Mouse (Mus musculus): ENCODE measurements around the gene Bcap29.
"Not testable (repeated sequence)": the region's sequence is repeated elsewhere in the genome, so short reads cannot be mapped to it uniquely, and the experiment has no call there.

Gene Bcap29

GRCm38 (mm10) chr12:31634343-31635239 lies at the start of gene Bcap29:
TSS of gene Bcap29 (minus strand) at chr12:31634658.
- DNase-seq (ENCODE audit: low read depth) = peak; percentile 50

- DNase-seq (ENCODE audit: low read depth) = no peak
Measured at GRCm38 (mm10) chr12:31667187-31667586, 32.7 kb upstream of the Bcap29 start.

GRCm38 (mm10) chr12:31665999-31666398 lies 31.5 kb upstream of the Bcap29 start:
- no peak for DNase-seq (ENCODE audit: low read depth)

GRCm38 (mm10) chr12:31656841-31657240 lies 22.4 kb upstream of the Bcap29 start:
- DNase-seq (ENCODE audit: low read depth) = no peak

- DNase-seq (ENCODE audit: low read depth) = peak; percentile 35
Measured at GRCm38 (mm10) chr12:31654965-31655477, 20.6 kb upstream of the Bcap29 start.

GRCm38 (mm10) chr12:31654197-31654964 lies 19.9 kb upstream of the Bcap29 start, which contains the start of the genes Dus4l and Cog5:
TSS of gene Dus4l (minus strand) at chr12:31654826.
TSS of gene Cog5 (plus strand) at chr12:31654869.
- DNase-seq (ENCODE audit: low read depth) = peak; percentile 86

- DNase-seq (ENCODE audit: low read depth) = no peak
Measured at GRCm38 (mm10) chr12:31653611-31654010, 19.2 kb upstream of the Bcap29 start.

- no peak for DNase-seq (ENCODE audit: low read depth)
Measured at GRCm38 (mm10) chr12:31635240-31635607, 766 bp upstream of the Bcap29 start.

GRCm38 (mm10) chr12:31633970-31634342 lies 502 bp downstream of the Bcap29 start:
- peak; percentile 40 for DNase-seq (ENCODE audit: low read depth)

- DNase-seq (ENCODE audit: low read depth) = not testable (repeated sequence)
Measured at GRCm38 (mm10) chr12:31628396-31628795, 6.1 kb downstream of the Bcap29 start.

- DNase-seq (ENCODE audit: low read depth) = no peak
Measured at GRCm38 (mm10) chr12:31625016-31625415, 9.4 kb downstream of the Bcap29 start.

GRCm38 (mm10) chr12:31620106-31620505 lies 14.4 kb downstream of the Bcap29 start:
- no peak for DNase-seq (ENCODE audit: low read depth)

GRCm38 (mm10) chr12:31613353-31613752 lies 21.1 kb downstream of the Bcap29 start:
- DNase-seq (ENCODE audit: low read depth) = no peak

- DNase-seq (ENCODE audit: low read depth) = no peak
Measured at GRCm38 (mm10) chr12:31608138-31608537, 26.3 kb downstream of the Bcap29 start.

- no peak for DNase-seq (ENCODE audit: low read depth)
Measured at GRCm38 (mm10) chr12:31604894-31605293, 29.6 kb downstream of the Bcap29 start.

- no peak for DNase-seq (ENCODE audit: low read depth)
Measured at GRCm38 (mm10) chr12:31603586-31603985, 30.9 kb downstream of the Bcap29 start.

- DNase-seq (ENCODE audit: low read depth) = no peak
Measured at GRCm38 (mm10) chr12:31594296-31594695, 40.2 kb downstream of the Bcap29 start.

- no peak for DNase-seq (ENCODE audit: low read depth)
Measured at GRCm38 (mm10) chr12:31592011-31592410, 42.4 kb downstream of the Bcap29 start.

GRCm38 (mm10) chr12:31583726-31584125 lies 50.7 kb downstream of the Bcap29 start:
- DNase-seq (ENCODE audit: low read depth) = no peak

GRCm38 (mm10) chr12:31582081-31582480 lies 52.4 kb downstream of the Bcap29 start:
- DNase-seq (ENCODE audit: low read depth) = no peak

- no peak for DNase-seq (ENCODE audit: low read depth)
Measured at GRCm38 (mm10) chr12:31581319-31581810, 53.1 kb downstream of the Bcap29 start.

GRCm38 (mm10) chr12:31580634-31581318 lies 53.7 kb downstream of the Bcap29 start:
- no peak for DNase-seq (ENCODE audit: low read depth)
